Mouse (Mus musculus) layer of hippocampus, adult 2 months (tissue): ENCODE measurements around the gene Snrpc. TPM values are rescaled to one million over a fixed set of nuclear protein-coding genes. Genes with fewer than 3 reads are reported as not detected.
"Not testable (repeated sequence)": the region's sequence is repeated elsewhere in the genome, so short reads cannot be mapped to it uniquely, and the experiment has no call there.

Experiments used
- DNase-seq, 2 experiments: peaks; one replicate each; pipeline ENCODE4 v3.0.0; 2022; ENCODE audit warnings: low spot score in 2 of 2
- H3K27ac ChIP-seq: fragments of 200-600 bp; 2 replicates; pipeline ENCODE4 v1.8.1; 2022
- H3K4me3 ChIP-seq: fragments of 200-600 bp; 2 replicates; pipeline ENCODE4 v1.8.1; 2022; ENCODE audit warnings: mild to moderate bottlenecking
- CTCF ChIP-seq: fragments of 200-600 bp; conservative IDR thresholded peaks from 2 replicates; pipeline ENCODE4 v1.8.1; 2022; ENCODE audit warnings: antibody characterized with exemption, mild to moderate bottlenecking, moderate library complexity
- long read RNA-seq, 2 experiments: library from polyadenylated mRNA; stranded (forward); transcript quantifications; one replicate each; pipeline ENCODE4 v2.0.0; 2021; ENCODE audit warnings: borderline mapping rate in 2 of 2
- total RNA-seq, 2 experiments: library from RNA; stranded (reverse); gene quantifications; 2 replicates each; pipeline ENCODE4 v1.2.3; 2021

Gene Snrpc
- 10 to 100 TPM; 46.7 to 51.1 TPM for total RNA-seq
- long read RNA-seq, experiment 1, transcript Snrpc-201 (6 exons, 758 nt) = major isoform, 17 of 17 reads
- long read RNA-seq, experiment 1, partial matches to known transcripts = 0 of 17 reads
- long read RNA-seq, experiment 1, other reads (novel, unspliced or antisense) = 0 of 17 reads
- long read RNA-seq, experiment 2, transcript Snrpc-201 (6 exons, 758 nt) = major isoform, 43 of 46 reads
- long read RNA-seq, experiment 2, partial matches to known transcripts = 2 of 46 reads
- long read RNA-seq, experiment 2, other reads (novel, unspliced or antisense) = 1 of 46 reads

GRCm38 (mm10) chr17:27837850-27838249, at the start of gene Snrpc:
Gene Snrpc, plus strand, starts transcription at chr17:27838150.
- not testable (repeated sequence) for DNase-seq, H3K27ac ChIP-seq, H3K4me3 ChIP-seq

- H3K4me3 ChIP-seq = no peak overlapping the region
- no peak overlapping the region for H3K27ac ChIP-seq
- no peak for TF ChIP-seq CTCF
- no peak for DNase-seq
Observed at GRCm38 (mm10) chr17:27788456-27789172, 49.3 kb upstream of the Snrpc start.

GRCm38 (mm10) chr17:27790015-27790414, 47.9 kb upstream of the Snrpc start:
- no peak for DNase-seq
- Histone ChIP-seq H3K27ac (no peak overlapping the region), H3K4me3 (no peak overlapping the region)
- no peak for TF ChIP-seq CTCF

GRCm38 (mm10) chr17:27790976-27791375, 47.0 kb upstream of the Snrpc start:
- DNase-seq = no peak
- H3K27ac ChIP-seq = no peak overlapping the region
- TF ChIP-seq CTCF = 0 out of 2 replicates have a peak, but pooled peaks have one; percentile 17
- H3K4me3 ChIP-seq = no peak overlapping the region

- no peak for DNase-seq
- TF ChIP-seq CTCF = no peak
- H3K27ac ChIP-seq = no peak overlapping the region
- H3K4me3 ChIP-seq = no peak overlapping the region
Observed at GRCm38 (mm10) chr17:27791556-27791955, 46.4 kb upstream of the Snrpc start.

GRCm38 (mm10) chr17:27792516-27792915, 45.4 kb upstream of the Snrpc start:
- no peak for TF ChIP-seq CTCF
- DNase-seq = no peak

GRCm38 (mm10) chr17:27793144-27793543, 44.8 kb upstream of the Snrpc start:
- TF ChIP-seq CTCF = no peak
- no peak for DNase-seq
- Histone ChIP-seq H3K4me3 (no peak overlapping the region), H3K27ac (no peak overlapping the region)

More at GRCm38 (mm10) chr17:27792516-27792915, 45.4 kb upstream of the Snrpc start:
- H3K4me3 ChIP-seq = no peak overlapping the region
- H3K27ac ChIP-seq = no peak overlapping the region

GRCm38 (mm10) chr17:27796780-27797179, 41.2 kb upstream of the Snrpc start:
- TF ChIP-seq CTCF = no peak
- Histone ChIP-seq H3K27ac (peak overlapping the region; percentile 79), H3K4me3 (no peak overlapping the region)
- peak; percentile 27 to 43 for DNase-seq

- H3K27ac ChIP-seq = peak overlapping the region; percentile 79
- DNase-seq = peak in 1 of 2 experiments; percentile 24
- peak overlapping the region; percentile 7; the same call in 1 of the 2 replicates for H3K4me3 ChIP-seq
- TF ChIP-seq CTCF = no peak
Observed at GRCm38 (mm10) chr17:27797341-27797872, 40.5 kb upstream of the Snrpc start.

- no peak for DNase-seq
- no peak for TF ChIP-seq CTCF
- no peak overlapping the region for H3K4me3 ChIP-seq
- peak overlapping the region; percentile 61; the same call in 1 of the 2 replicates for H3K27ac ChIP-seq
Observed at GRCm38 (mm10) chr17:27799771-27800584, 38.0 kb upstream of the Snrpc start.

GRCm38 (mm10) chr17:27800710-27801648, 37.0 kb upstream of the Snrpc start:
- peak; percentile 60 for TF ChIP-seq CTCF
- Histone ChIP-seq H3K27ac (no peak overlapping the region), H3K4me3 (no peak overlapping the region)
- no peak for DNase-seq

GRCm38 (mm10) chr17:27803752-27804151, 34.2 kb upstream of the Snrpc start:
- TF ChIP-seq CTCF = no peak
- Histone ChIP-seq H3K4me3 (no peak overlapping the region), H3K27ac (no peak overlapping the region)
- no peak for DNase-seq
